Mouse (Mus musculus) megakaryocyte, embryonic 14.5 days (primary cell): Measurements from ENCODE around the gene Gm14151. TPM values are rescaled to one million over a fixed set of nuclear protein-coding genes. Genes with fewer than 3 reads are reported as not detected.
"Not testable (repeated sequence)": the region's sequence is repeated elsewhere in the genome, so short reads cannot be mapped to it uniquely, and the experiment has no call there.

Experiments
- H3K27me3 ChIP-seq: replicated peaks from 2 replicates; pipeline ENCODE3; 2012; ENCODE audit warnings: inconsistent platforms
- H3K36me3 ChIP-seq: replicated peaks from 2 replicates; pipeline ENCODE3; 2012; ENCODE audit warnings: low read length, inconsistent platforms, mixed read lengths
- H3K4me1 ChIP-seq: 2 replicates; pipeline ENCODE4 v1.6.1; 2012; ENCODE audit warnings: inconsistent platforms
- H3K4me3 ChIP-seq: replicated peaks from 2 replicates; pipeline ENCODE3; 2012; ENCODE audit warnings: moderate library complexity, mild to moderate bottlenecking, inconsistent platforms
- H3K9me3 ChIP-seq: 2 replicates; pipeline ENCODE4 v1.6.1; 2012; ENCODE audit warnings: inconsistent platforms
- FLI1 ChIP-seq: IDR thresholded peaks from 2 replicates; pipeline ENCODE4 v1.6.1; 2012; ENCODE audit warnings: low read length, inconsistent platforms, mixed read lengths
- GATA1 ChIP-seq: IDR thresholded peaks from 3 replicates; pipeline ENCODE4 v1.6.1; 2012; ENCODE audit warnings: mixed read lengths, low read length, inconsistent platforms, borderline replicate concordance
- polyA plus RNA-seq: library from polyadenylated mRNA; stranded (reverse); fragments of >175 nt; gene quantifications from 2 replicates; pipeline ENCODE4 v1.2.3, GENCODE M21; 2012; ENCODE audit warnings: low replicate concordance; ENCODE audit not compliant: insufficient read depth

Gene Gm14151
- polyA plus RNA-seq: not detected in 2 replicates

DNA sequence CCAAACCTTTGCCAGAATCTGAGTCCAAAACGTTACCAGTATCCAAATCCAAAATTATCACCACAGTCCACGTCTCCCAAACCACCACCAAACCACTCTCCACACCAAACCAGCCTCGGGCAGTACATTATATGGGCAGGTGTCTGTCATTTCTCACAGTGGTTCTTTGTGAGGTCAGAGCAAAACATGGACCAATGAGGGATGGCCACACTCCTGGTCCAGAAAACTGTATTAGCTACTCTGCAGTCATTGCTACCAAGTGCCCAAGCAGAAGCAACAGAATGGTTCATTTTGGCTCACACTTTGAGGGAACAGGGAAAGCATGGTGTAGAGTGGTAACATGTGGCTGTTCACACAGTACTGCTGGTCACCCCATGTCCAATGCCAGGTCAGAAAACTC lies at the start of gene Gm14151:
Gene Gm14151 (minus strand): TSS at position 101 of the 400 bp plus-strand sequence.
- not testable (repeated sequence) for H3K27me3 ChIP-seq, H3K4me3 ChIP-seq, H3K4me1 ChIP-seq, H3K9me3 ChIP-seq, H3K36me3 ChIP-seq

GRCm38 (mm10) chr2:151097945-151098344 lies 5.8 kb upstream of the Gm14151 start, which contains the start of gene Gm14147:
TSS of gene Gm14147 (plus strand) at chr2:151098245.
- not testable (repeated sequence) for H3K27me3 ChIP-seq, H3K4me1 ChIP-seq, H3K36me3 ChIP-seq, H3K9me3 ChIP-seq, H3K4me3 ChIP-seq

DNA sequence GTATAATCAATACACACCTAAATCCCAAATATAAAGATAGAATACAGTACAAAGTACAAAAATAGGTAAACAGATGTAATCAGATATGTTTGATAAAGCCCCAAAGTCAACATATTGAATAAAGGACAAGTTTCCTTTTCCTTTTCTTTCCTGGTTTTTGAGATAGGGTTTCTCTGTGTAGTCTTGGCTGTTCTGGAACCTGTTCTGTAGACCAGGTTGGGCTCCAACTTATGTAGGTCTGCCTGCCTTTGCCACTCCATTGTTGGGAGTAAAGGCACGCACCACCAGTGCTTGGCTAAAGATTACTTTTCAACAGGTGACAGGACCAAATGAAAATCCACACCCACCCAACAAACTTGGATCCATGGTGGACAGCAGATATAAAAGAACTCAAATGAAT lies 35.5 kb downstream of the Gm14151 start:
- H3K36me3 ChIP-seq: no peaks in the 10 kb centered on the region
- TF ChIP-seq FLI1 (no peak), GATA1 (no peak)
- H3K4me3 ChIP-seq: no peak overlapping the region
- H3K9me3 ChIP-seq: peaks cover 2% of the 10 kb centered on the region
- peaks cover 12% of the 10 kb centered on the region for H3K27me3 ChIP-seq
- H3K4me1 ChIP-seq: peaks cover 5% of the 10 kb centered on the region; the same call in 1 of the 2 replicates

DNA sequence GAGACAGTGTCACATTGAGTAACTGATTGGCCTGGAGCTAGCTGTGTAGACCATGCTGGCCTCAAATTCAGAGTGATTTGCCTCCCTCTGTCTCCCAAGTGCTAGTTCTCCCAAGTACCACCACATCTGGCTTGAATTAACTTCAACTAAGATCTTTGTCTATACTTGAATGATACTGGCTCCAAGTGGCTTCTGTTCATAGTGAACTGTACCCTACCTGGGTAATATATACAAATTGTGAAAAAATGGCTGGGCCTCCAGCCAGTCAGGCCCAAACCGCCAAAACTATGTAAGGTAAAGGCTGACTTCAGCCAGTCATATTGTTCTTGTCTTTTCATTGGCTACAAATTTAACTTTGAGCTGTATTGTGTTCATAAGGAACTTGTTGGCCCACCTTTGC lies 51.7 kb downstream of the Gm14151 start:
- Histone ChIP-seq H3K9me3 (no peaks in the 10 kb centered on the region), H3K27me3 (no peaks in the 10 kb centered on the region), H3K36me3 (no peaks in the 10 kb centered on the region), H3K4me3 (peak overlapping the region; percentile 42), H3K4me1 (peaks cover 30% of the 10 kb centered on the region)
- TF ChIP-seq FLI1: no peak
- TF ChIP-seq GATA1: no peak

DNA sequence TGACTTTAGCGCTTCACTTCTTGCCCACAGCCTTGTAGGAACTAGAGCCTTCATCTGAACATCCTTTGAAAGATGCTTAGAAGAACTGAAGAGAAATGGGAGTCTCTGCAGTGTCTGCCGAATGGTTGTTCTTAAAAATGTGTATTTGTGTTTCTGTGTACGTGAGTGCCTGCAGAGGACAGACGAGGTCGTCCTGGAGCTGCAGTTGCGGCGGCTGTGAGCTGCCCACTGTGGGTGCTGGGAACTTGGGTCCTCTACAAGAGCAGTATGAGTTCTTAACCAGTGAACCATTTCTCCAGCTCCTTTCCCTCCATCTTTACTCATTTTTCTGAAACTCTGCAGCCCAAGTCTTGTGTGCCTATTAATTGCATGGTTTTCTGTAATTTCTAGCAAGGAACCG lies 52.4 kb downstream of the Gm14151 start:
- Histone ChIP-seq H3K27me3 (no peaks in the 10 kb centered on the region), H3K4me1 (peaks cover 34% of the 10 kb centered on the region), H3K9me3 (no peaks in the 10 kb centered on the region), H3K4me3 (peak overlapping the region; percentile 99), H3K36me3 (peaks cover 5% of the 10 kb centered on the region)
- TF ChIP-seq GATA1: no peak
- TF ChIP-seq FLI1: no peak

DNA sequence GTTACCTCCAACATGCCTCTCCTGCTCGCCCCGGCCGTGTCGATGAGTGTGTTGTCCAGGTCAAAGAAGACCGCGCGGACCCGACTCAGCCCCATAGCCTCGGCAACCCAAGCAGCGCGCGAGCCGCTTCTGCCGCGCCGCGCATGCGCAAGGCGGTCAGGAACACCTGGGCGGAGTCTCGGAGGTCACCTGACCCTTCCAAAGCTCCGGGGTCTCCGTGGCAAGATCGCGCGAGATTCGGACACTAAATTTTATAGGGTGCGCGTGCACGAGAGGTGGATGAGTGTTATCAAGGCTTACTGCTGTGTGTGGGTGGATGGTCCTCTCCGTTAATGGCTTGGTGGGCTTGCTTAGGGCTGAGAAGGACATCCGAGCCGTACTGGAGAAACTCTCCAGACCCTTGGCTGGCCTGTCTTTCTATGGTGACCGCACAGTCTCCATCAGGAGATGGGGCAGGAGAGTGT lies 52.9 kb downstream of the Gm14151 start, which contains the start of the genes Ninl and Nanp:
Gene Ninl (minus strand): TSS at position 151 of the 464 bp plus-strand sequence.
Gene Nanp (minus strand): TSS at position 167 of the 464 bp plus-strand sequence.
- no peaks in the 10 kb centered on the region for H3K27me3 ChIP-seq
- no peaks in the 10 kb centered on the region for H3K9me3 ChIP-seq
- H3K36me3 ChIP-seq: peaks cover 9% of the 10 kb centered on the region
- TF ChIP-seq GATA1: no peak
- TF ChIP-seq FLI1: no peak
- H3K4me1 ChIP-seq: peaks cover 39% of the 10 kb centered on the region
- peak within 1 kb of the TSS; percentile 99 for H3K4me3 ChIP-seq

DNA sequence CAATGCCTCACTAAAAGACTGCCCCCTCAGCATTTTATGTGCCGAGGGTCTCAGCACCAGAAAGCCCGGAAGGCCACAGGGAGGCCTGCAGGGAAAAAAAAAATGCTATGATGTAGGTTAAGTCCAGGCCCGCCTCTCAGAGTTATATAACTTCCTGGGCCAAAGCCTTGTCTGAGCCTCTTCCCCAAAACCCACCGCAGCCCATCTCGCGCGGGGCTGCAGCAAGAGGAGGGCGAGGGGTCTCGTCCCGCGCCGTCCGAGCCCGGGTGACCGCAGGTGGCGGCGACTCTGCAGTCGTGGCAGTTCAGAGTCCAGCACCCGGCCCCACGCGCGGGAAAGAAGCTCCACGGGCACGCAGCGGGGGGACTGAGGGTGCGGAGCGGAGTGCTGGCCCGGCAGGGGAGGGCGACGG lies 53.3 kb downstream of the Gm14151 start:
- H3K4me3 ChIP-seq: peak overlapping the region; percentile 99
- H3K27me3 ChIP-seq: no peaks in the 10 kb centered on the region
- H3K36me3 ChIP-seq: peaks cover 14% of the 10 kb centered on the region
- no peak for TF ChIP-seq FLI1
- no peak for TF ChIP-seq GATA1
- peaks cover 43% of the 10 kb centered on the region for H3K4me1 ChIP-seq
- no peaks in the 10 kb centered on the region for H3K9me3 ChIP-seq

GRCm38 (mm10) chr2:151037876-151038552 lies 54.1 kb downstream of the Gm14151 start:
- Histone ChIP-seq H3K4me1 (peaks cover 49% of the 10 kb centered on the region), H3K4me3 (peak overlapping the region; percentile 99), H3K9me3 (no peaks in the 10 kb centered on the region), H3K36me3 (peaks cover 20% of the 10 kb centered on the region), H3K27me3 (no peaks in the 10 kb centered on the region)
- TF ChIP-seq FLI1: no peak
- TF ChIP-seq GATA1: no peak

- Histone ChIP-seq H3K27me3 (no peaks in the 10 kb centered on the region), H3K4me3 (peak overlapping the region; percentile 99), H3K9me3 (no peaks in the 10 kb centered on the region), H3K36me3 (peaks cover 24% of the 10 kb centered on the region), H3K4me1 (peaks cover 56% of the 10 kb centered on the region)
- TF ChIP-seq GATA1: no peak
- TF ChIP-seq FLI1: no peak
Measured at GRCm38 (mm10) chr2:151037292-151037691, 54.9 kb downstream of the Gm14151 start.

Other genes with a start within 250 kb of the Gm14151 start
- gene Abhd12, start 187.6 kb downstream of the Gm14151 start, polyA plus RNA-seq: 41.0 and 139 TPM in 2 replicates
- 7.9 TPM in 1 of 2 replicates, not detected in the other for gene Gins1, start 186.9 kb downstream of the Gm14151 start, polyA plus RNA-seq
- gene Ninl, start 53.0 kb downstream of the Gm14151 start, polyA plus RNA-seq: 4.3 and 9.3 TPM in 2 replicates
- gene Nanp, start 53.0 kb downstream of the Gm14151 start, polyA plus RNA-seq: 2.9 and 7.9 TPM in 2 replicates
- not detected in 2 replicates for gene Gm14147, start 5.9 kb upstream of the Gm14151 start, polyA plus RNA-seq